Mouse (Mus musculus): ENCODE data around the gene Dab2ip. TPM values are rescaled to one million over a fixed set of nuclear protein-coding genes. Genes with fewer than 3 reads are reported as not detected.

Dab2ip gene
- total and polyA plus RNA-seq, 2 experiments from 2014 or later, result 23.9 to 57.7 TPM

- TF ChIP-seq EP300 (IDR thresholded peaks at IDR 0.05; ENCODE audit: low read depth) (no peak), CTCF (IDR thresholded peaks at IDR 0.05; ENCODE audit: low read depth) (no peak)
- no peak overlapping the region for H3K4me2 ChIP-seq (ENCODE audit: low read depth, low read length)
- no peak overlapping the region for H3K9ac ChIP-seq (replicated peaks; ENCODE audit: low read depth, low read length)
- no peak overlapping the region for H3K27ac ChIP-seq (ENCODE audit: low read depth)
- WGBS, result 78% methylated on average over 2 of the region's 2 CpGs
- no peak for DNase-seq (ENCODE audit: low spot score)
- H3K9me3 ChIP-seq (replicated peaks; ENCODE audit: control insufficient read depth, low read length), result no peaks in the 10 kb centered on the region
- H3K4me3 ChIP-seq (ENCODE audit: low read depth, low read length), result no peak overlapping the region
- H3K27me3 ChIP-seq (ENCODE audit: control insufficient read depth, insufficient read depth, low read length), result no peaks in the 10 kb centered on the region
- H3K36me3 ChIP-seq (replicated peaks; ENCODE audit: control insufficient read depth, insufficient read depth, low read length), result peaks cover 5% of the 10 kb centered on the region; the same call in 1 of the 2 replicates
- no peaks in the 10 kb centered on the region for H3K4me1 ChIP-seq (ENCODE audit: control insufficient read depth, insufficient read depth)
- ATAC-seq (ENCODE audit: insufficient read depth, low read depth), result no peak
Measured at GRCm38 (mm10) chr2:35736061-35736460, 178.0 kb downstream of the Dab2ip start.

- ATAC-seq (ENCODE audit: insufficient read depth, low read depth) (no peak), DNase-seq (ENCODE audit: low spot score) (no peak)
- Histone ChIP-seq H3K27me3 (ENCODE audit: control insufficient read depth, insufficient read depth, low read length) (no peaks in the 10 kb centered on the region), H3K4me2 (ENCODE audit: low read depth, low read length) (no peak overlapping the region), H3K9me3 (replicated peaks; ENCODE audit: control insufficient read depth, low read length) (no peaks in the 10 kb centered on the region), H3K4me3 (ENCODE audit: low read depth, low read length) (no peak overlapping the region), H3K9ac (replicated peaks; ENCODE audit: low read depth, low read length) (no peak overlapping the region), H3K27ac (ENCODE audit: low read depth) (no peak overlapping the region), H3K36me3 (replicated peaks; ENCODE audit: control insufficient read depth, insufficient read depth, low read length) (no peaks in the 10 kb centered on the region), H3K4me1 (ENCODE audit: control insufficient read depth, insufficient read depth) (no peaks in the 10 kb centered on the region)
- WGBS, result 71% methylated on average over 7 of the region's 7 CpGs
- TF ChIP-seq CTCF (IDR thresholded peaks at IDR 0.05; ENCODE audit: low read depth) (no peak), EP300 (IDR thresholded peaks at IDR 0.05; ENCODE audit: low read depth) (no peak)
Measured at GRCm38 (mm10) chr2:35737467-35738027, 179.5 kb downstream of the Dab2ip start.

DNA sequence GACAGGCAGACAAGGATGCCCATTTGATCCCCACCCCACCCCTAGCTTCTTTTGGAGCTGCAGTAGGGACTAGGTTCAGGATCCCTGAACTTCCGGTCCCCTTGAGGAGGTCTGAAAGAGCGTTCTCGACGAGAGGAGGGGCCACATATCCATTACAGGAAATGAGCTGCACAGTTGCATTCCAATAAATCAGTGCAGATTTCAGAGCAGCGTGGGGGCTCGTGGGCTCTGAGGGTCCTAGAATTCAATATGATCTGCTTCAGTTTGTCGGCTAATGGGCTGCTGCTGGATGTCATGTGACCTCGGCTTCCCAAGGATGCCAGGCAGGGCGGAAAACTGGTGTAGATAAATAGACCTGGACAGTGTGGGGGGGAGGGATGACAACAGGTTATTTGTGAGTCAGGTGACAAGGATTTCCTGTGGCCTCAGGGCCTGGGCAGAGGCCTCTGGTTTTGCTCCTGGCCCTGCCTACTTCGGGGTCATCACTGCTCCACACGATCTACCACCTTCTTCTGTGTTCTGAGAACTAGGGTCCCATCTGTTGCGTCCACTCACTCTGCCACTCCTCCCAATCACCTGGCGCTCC, 181.7 kb downstream of the Dab2ip start:
- Histone ChIP-seq H3K4me2 (ENCODE audit: low read depth, low read length) (no peak overlapping the region), H3K9ac (replicated peaks; ENCODE audit: low read depth, low read length) (no peak overlapping the region), H3K4me1 (ENCODE audit: control insufficient read depth, insufficient read depth) (no peaks in the 10 kb centered on the region), H3K27me3 (ENCODE audit: control insufficient read depth, insufficient read depth, low read length) (no peaks in the 10 kb centered on the region), H3K9me3 (replicated peaks; ENCODE audit: control insufficient read depth, low read length) (no peaks in the 10 kb centered on the region), H3K4me3 (ENCODE audit: low read depth, low read length) (no peak overlapping the region), H3K36me3 (replicated peaks; ENCODE audit: control insufficient read depth, insufficient read depth, low read length) (no peaks in the 10 kb centered on the region), H3K27ac (ENCODE audit: low read depth) (no peak overlapping the region)
- 54% methylated on average over 13 of the region's 13 CpGs for WGBS
- TF ChIP-seq CTCF (IDR thresholded peaks at IDR 0.05; ENCODE audit: low read depth) (no peak), EP300 (IDR thresholded peaks at IDR 0.05; ENCODE audit: low read depth) (no peak)
- ATAC-seq (ENCODE audit: insufficient read depth, low read depth) (no peak), DNase-seq (ENCODE audit: low spot score) (no peak)

DNA sequence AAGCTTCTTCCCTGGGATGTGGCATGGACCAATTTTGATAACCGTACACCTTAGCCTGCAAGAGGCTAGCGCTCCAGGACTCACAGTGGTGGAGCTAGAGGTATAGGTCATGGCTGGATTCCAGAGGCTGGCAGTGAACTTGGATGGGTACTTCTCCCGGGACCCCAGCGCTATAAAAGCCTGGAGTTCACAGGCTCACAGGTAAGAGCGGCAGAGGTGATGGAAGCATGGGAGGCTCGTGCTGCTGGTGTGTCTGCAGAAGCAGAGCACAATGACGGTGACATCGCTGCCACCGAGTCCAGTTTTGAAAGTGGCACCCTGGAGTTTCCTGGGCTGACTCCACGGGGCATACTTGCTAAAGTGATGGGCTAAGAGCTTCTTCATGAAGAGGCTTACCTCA, 187.8 kb downstream of the Dab2ip start:
- WGBS, result 88% methylated on average over 10 of the region's 10 CpGs
- ATAC-seq (ENCODE audit: insufficient read depth, low read depth), result no peak

DNA sequence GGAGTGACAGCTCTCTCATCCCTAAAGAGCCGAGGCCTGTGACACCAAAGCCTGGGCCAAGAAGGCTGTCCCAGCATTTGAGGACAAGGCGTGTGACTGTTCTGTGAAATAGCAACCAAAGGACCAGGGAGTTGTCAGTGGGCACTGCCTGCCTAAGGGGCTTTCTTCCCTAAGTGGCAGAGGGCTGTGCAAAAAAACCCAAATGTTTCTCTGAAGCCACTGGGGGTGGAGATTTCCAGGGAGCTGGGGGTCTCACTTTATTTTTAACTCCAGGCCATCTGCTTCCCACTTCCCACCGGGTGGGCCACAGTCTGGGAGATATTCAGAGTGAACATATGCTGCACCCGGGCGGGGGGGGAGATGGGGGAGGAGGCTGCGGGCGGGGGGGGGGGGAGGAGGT, 188.6 kb downstream of the Dab2ip start:
- TF ChIP-seq CTCF (IDR thresholded peaks at IDR 0.05; ENCODE audit: low read depth) (no peak), EP300 (IDR thresholded peaks at IDR 0.05; ENCODE audit: low read depth) (no peak)
- no peaks in the 10 kb centered on the region for H3K36me3 ChIP-seq (replicated peaks; ENCODE audit: control insufficient read depth, insufficient read depth, low read length)
- H3K27me3 ChIP-seq (ENCODE audit: control insufficient read depth, insufficient read depth, low read length), result no peaks in the 10 kb centered on the region
- DNase-seq (ENCODE audit: low spot score) (no peak), ATAC-seq (ENCODE audit: insufficient read depth, low read depth) (no peak)
- no peaks in the 10 kb centered on the region for H3K4me1 ChIP-seq (ENCODE audit: control insufficient read depth, insufficient read depth)
- H3K9ac ChIP-seq (replicated peaks; ENCODE audit: low read depth, low read length), result no peak overlapping the region
- no peaks in the 10 kb centered on the region for H3K9me3 ChIP-seq (replicated peaks; ENCODE audit: control insufficient read depth, low read length)
- no peak overlapping the region for H3K4me2 ChIP-seq (ENCODE audit: low read depth, low read length)
- no peak overlapping the region for H3K27ac ChIP-seq (ENCODE audit: low read depth)
- 33% methylated on average over 5 of the region's 7 CpGs for WGBS
- no peak overlapping the region for H3K4me3 ChIP-seq (ENCODE audit: low read depth, low read length)

More for the DNA sequence above, 187.8 kb downstream of the Dab2ip start:
- Histone ChIP-seq H3K27ac (ENCODE audit: low read depth) (no peak overlapping the region), H3K4me2 (ENCODE audit: low read depth, low read length) (no peak overlapping the region), H3K27me3 (ENCODE audit: control insufficient read depth, insufficient read depth, low read length) (no peaks in the 10 kb centered on the region), H3K4me1 (ENCODE audit: control insufficient read depth, insufficient read depth) (no peaks in the 10 kb centered on the region), H3K9me3 (replicated peaks; ENCODE audit: control insufficient read depth, low read length) (no peaks in the 10 kb centered on the region), H3K4me3 (ENCODE audit: low read depth, low read length) (no peak overlapping the region), H3K36me3 (replicated peaks; ENCODE audit: control insufficient read depth, insufficient read depth, low read length) (no peaks in the 10 kb centered on the region), H3K9ac (replicated peaks; ENCODE audit: low read depth, low read length) (no peak overlapping the region)
- TF ChIP-seq CTCF (IDR thresholded peaks at IDR 0.05; ENCODE audit: low read depth) (no peak), EP300 (IDR thresholded peaks at IDR 0.05; ENCODE audit: low read depth) (no peak)
- no peak for DNase-seq (ENCODE audit: low spot score)
